Mouse (Mus musculus): ENCODE measurements around the gene Pofut1.
"Not testable (repeated sequence)": the region's sequence is repeated elsewhere in the genome, so short reads cannot be mapped to it uniquely, and the experiment has no call there.

The Pofut1 gene

DNA sequence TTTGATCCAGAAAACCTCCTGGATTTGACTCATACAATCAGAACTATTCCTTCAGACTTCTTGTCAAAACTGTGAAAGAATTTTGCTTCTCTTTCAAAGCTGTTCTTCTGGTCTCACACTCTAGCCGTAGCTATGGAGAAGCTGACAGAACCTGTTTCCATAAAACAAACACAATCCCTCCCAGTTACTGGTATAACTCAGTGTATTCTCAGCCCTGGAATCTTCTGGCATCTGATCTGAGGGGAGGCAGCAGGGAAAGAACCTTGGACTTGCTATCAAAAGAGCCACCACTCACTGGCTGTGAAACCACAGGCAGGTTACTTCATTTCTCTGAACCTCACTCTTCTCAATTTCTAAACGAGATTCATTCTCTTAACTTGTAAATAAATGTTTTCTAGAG lies 2.9 kb upstream of the Pofut1 start:
- in situ Hi-C loops (cut with MboI, MseI) = loop anchor here (25.0 kb wide), 1 partner anchor 1799 kb away; no protein-coding TSS in a partner anchor

DNA sequence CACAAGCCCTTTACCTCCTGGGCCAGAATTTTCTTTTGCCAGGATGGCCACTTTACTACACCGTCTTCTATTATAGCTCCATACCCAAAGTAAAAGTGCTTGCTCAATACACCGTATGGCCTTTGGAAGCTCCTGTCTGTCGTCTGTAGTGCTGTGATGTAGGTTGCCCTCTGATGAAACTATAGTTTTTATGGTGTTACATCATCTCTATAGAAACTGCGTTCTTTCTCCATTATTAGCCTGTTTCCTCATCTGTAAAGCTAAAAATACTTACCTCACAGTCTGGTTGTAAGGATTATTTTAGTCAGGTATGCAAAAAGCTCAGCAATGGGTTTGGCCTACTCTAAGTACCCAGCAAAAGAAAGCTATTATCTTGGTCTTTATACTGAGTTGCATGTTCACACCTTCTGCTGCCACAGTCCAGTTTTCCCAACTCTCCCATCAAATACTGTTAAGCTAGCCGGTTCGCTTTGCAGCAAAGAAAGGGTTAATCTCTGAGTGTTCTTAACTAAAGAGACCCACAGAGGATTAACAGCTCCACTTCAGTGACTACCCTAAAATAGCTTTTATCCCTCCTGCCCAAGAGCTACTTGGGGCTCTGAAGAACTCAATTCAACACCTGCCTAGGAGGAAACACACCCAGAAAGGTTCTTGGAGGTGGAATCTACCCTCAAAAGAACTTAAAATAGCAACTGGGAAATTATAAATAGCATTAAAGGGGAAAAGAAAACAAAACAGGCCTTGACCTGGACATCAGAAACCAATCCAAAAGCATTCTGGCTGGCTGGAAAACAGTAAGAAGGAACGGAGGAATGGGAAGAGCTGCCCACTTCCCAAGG lies 2.1 kb upstream of the Pofut1 start:
- in situ Hi-C loops (cut with MboI, MseI) = loop anchor here (25.0 kb wide), 1 partner anchor 1798 kb away; no protein-coding TSS in a partner anchor

DNA sequence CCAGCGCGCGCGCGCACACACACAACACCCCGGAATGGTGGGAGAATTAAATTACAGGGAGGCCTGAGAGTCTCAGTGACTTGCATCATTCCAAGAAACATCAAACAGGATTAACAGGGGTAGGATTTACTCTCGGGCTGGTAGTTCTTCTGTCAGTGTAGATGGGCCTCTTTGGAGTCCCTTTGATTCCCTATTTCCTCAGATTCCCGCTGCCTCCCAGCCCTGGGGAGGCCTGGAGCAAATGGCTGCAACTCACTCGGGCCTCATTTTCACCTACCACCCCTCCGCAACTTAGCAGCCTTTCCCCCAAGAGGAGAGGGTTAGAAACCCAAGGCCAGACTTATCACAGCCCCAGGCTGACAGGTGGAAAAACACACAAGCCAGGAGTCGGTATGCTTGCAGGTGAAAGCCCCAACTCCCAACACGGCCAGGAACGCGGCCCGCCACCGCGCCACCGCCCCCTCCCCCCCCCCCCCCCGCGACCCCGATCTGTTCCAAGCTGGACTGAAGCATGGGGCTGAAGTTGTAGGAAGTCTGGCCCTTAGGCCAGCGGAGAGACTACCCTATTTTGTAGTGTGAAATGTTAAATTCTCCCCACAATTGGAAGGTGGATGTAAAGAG lies 1.4 kb upstream of the Pofut1 start:
- in situ Hi-C loops (cut with MboI, MseI) = loop anchor here (25.0 kb wide), 1 partner anchor 1797 kb away; no protein-coding TSS in a partner anchor

DNA sequence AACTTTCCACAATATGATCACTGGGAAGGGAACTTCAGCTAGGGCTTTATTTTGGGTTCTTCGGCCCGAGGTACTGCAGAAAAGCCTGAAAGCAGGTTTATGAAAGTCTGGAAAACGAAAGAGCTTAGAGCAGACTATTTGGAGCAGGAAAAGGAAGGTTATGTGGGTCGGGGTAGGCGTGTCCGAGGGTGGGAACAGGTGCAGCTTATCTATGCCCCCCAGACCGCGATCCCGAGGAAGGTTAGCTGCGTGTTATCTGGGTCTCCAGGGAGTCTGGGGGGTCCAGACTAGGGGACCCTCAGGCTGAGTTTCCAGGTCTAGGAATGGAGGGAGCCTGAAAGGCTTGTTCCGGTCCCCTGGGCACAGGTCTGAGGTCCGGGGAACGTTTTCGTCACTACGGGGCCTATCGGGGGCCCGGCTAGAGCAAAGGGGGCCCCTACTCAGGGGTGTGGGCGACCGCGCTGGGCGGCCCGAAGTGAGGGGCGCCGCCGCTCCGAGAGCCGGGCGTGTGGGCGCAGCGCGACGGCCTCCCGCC lies 565 bp upstream of the Pofut1 start:
- in situ Hi-C loops (cut with MboI, MseI) = loop anchor here (25.0 kb wide), 1 partner anchor 1797 kb away; no protein-coding TSS in a partner anchor

DNA sequence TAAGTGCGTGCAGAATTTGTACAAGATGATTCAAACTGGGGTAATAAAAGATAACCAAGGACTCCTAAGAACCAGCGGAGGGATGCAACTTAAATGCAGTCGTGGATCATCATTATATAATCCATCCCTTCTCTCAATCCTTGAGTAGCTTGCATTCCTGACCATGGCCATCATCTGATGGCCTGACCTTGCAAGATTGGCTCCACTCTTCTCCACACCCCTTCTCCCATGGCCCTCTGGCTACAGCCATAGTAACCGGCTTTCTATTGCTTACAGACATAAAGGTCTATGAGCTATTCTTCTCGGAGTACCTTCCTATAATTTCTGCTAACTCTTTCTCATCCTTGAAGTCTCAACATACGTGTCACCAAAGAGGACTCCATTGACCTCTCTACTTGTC lies 823 bp downstream of the Pofut1 start:
- in situ Hi-C loops (cut with MboI, MseI) = loop anchor here (25.0 kb wide), 1 partner anchor 1795 kb away; no protein-coding TSS in a partner anchor

DNA sequence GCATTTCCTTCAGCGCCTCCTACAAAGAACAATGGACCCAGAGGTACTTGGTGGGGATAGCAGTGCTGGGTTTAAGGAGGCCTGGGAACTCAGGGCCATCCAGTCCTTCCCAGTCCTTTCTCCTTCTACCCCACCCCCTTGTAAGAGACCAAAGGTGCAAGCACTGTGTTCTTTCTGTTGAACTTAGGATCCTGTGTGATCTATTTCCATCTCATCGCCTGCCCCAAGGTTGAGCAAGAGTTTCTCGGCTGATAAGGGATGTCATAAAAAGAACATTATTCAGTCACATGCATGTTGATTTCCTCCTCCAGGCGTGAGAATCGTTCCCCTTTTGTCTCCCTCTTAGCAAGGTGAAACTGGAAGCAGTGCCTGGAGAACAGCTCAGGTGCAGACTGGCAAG lies 8.4 kb downstream of the Pofut1 start:
- in situ Hi-C loops (cut with MboI, MseI) = loop anchor here (5.0 to 25.0 kb wide), 3 partner anchors 38 to 1788 kb away; no protein-coding TSS in a partner anchor

DNA sequence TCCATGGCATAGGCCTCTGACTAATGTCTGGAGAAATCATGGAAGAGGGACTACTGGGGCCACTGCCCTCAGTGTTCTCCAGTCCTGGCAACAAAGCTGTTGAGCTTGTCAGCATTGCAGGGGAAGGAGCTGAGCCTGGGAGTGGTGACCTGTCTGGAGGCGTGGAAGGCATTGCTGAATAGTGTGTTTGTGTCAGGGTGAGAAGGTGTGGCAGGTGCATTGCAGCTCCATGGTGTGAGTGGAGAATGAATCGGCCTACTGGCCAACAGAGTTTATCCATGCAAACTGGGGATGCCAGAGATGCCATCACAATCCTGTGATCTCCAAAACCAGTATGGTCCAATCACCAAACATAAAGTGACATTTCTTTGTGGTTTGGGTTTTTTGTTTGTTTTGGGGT lies 15.3 kb downstream of the Pofut1 start:
- in situ Hi-C loops (cut with MboI, MseI) = no loop called here

DNA sequence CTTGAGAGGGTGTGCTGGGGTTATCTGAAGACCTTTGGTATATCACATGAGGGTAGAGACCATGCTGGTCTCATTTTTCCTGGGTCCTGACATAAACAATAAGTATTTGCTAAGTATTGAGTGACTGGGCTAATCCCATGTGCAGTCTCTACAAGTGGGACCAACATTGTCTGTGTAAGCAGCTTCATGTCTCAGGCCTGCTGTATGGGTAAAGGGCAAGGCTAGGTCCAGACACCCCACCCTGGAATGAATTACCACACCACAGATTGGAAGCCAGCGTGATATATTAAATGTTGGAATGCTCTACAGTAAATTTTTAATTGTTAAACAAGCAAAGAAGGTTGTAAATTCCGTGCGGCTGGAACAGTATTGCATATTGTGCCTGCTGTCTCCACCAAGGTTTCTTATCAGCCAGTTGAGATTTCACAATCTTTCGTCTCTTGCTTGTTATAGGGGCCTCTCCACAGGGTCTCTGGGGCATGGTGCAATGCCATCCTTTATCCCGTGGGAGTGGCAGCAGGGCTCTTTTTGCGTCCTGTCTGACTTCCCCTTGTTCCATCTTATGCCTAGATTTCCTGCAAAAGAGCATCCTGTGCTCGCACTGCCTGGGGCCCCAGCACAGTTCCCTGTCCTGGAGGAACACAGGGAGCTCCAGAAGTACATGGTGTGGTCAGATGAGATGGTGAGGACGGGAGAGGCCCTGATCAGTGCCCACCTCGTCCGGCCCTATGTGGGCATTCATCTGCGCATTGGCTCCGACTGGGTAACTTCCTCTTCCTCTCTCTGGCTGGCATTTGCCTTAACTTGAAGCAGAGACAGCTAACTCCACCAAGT lies 17.9 kb downstream of the Pofut1 start:
- in situ Hi-C loops (cut with MboI, MseI) = no loop called here

DNA sequence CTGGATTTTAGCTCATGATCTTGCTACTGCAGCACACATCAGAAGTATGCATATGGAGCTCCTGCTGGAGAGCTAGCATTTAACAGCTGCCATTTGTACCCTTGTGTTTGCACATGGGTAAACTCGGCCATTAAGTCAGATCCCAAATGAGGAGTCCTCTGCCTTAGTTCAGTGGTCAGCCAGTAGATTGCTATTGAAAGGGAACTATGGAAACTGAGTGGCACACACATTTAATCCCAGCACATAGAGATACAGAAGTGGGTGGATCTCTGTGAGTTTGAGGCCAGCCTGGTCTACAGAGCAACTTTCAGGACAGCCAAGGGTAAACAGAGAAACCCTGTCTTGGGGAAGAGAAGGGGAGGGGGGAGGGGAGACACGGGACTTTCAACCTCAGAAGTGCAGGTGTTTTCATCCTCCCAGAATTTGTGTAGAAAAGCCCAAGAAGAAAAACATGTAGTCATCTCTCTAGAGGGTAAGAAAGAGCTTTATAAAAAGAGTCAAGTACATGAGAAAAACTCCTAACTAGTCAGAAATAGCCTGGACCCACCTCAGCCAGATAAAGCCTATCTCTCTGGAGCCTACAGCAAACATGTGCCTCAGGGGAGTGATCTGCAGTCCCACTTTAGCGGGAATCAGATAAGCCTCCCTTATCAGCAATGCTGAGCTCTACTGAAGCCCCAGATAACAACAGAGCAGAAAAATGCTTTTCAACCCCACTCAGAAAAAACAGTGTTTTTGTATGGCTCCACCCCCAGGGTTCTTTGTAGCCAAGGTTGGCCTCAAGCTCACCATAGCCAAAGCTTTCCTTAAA lies 18.7 kb downstream of the Pofut1 start:
- in situ Hi-C loops (cut with MboI, MseI) = no loop called here

DNA sequence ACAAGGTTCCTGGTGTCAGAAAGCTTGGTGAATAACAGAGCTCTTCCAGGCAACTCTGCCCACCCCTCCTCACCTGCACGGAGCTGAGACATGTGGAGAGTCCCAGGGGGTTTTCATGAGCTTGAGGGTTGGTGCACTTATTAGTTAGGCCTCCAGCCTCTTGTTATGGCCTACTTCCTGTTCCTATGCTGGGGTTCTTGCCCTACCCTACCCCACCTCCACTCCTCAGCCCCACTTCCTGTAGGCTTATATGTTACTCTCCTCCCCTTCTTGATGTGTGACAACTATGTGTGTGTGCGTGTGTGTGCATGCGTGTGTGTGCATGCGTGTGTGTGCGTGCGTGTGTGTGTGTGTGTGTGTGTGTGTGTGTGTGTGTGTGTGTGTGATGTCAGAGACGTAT lies 21.7 kb downstream of the Pofut1 start:
- in situ Hi-C loops (cut with MboI, MseI) = no loop called here

DNA sequence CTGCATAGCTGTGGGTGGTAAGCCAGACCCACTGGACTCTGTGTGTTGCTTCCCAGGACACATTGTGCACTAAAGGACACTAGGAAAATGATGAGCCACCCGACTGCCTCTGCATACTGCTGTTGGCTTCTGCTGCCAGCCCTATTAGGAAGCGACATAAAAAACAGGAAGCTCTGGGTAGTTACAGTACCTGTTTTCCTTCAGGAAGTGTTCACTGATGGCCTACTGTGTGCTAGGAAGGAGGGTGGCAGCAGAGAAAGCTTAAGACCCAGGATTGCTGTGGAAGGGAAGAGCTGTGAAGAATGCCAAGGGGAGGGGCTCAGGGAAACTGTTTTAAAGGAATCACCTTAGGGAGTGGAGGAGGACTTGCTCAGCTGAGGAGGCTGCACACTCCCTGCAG lies 26.0 kb downstream of the Pofut1 start:
- in situ Hi-C loops (cut with MboI, MseI) = no loop called here

DNA sequence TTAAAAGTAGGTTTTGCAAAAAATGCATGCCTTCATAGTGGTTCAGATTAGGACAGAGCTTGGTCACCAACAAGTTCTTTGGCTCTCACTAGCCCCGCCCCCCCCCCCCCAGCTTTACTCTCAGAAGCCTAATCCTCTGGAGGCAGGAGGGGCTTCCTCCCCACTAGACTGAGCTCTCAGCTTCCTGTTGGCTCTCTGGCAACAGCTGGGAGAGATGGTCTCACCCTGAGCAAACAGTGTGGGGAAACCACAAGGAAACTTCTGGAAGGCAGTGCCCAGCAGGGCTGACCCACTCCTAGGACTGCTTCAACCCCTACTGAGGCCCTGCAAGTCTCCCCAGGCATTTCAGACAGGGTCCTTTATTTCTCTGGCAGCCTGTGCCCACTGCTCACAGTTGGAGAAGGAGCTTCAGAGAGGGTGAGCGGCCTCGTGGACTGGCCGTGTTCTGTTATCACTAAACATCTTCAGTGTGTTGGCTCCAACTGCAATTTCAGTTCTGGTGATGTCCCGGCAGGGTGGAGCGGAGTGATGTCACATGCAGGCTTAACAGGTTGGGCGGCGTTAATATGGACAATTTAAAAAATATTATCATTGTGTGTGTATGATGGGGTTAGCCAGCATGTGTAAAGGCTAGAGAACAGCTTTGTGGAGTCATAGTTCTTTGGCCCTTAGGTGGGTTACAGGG lies 29.0 kb downstream of the Pofut1 start:
- in situ Hi-C loops (cut with MboI, MseI) = not testable (repeated sequence)

DNA sequence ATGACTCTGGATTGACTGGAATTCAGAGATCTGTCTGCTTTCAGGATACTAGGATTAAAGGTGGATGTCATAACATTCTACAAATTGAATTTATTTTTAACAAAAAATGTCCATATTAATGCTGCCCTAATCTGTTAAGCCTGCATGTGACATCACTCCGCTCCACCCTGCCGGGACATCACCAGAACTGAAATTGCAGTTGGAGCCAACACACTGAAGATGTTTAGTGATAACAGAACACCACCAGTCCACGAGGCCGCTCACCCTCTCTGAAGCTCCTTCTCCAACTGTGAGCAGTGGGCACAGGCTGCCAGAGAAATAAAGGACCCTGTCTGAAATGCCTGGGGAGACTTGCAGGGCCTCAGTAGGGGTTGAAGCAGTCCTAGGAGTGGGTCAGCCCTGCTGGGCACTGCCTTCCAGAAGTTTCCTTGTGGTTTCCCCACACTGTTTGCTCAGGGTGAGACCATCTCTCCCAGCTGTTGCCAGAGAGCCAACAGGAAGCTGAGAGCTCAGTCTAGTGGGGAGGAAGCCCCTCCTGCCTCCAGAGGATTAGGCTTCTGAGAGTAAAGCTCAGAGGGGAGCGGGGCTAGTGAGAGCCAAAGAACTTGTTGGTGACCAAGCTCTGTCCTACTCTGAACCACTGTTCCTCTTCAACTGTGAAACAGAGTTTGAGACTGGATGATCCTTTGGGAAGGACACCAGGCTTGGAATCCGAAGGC lies 33.0 kb downstream of the Pofut1 start:
- in situ Hi-C loops (cut with MboI, MseI) = not testable (repeated sequence)

DNA sequence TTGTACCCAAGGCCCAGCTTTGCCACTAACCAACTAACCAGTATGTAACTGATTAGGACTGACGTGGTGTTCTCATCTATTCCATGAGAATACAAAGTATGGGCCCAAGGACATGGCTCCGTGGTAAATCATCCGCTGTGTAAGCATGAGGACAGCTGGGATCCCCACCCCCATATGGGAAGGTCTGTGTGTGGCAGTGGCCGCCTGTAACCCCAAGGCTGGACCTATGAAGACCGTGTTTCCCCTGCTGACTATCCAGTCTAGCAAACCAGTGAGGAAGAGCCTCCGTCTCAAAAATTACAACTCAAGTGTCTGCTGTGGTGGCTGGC lies 33.5 kb downstream of the Pofut1 start:
- in situ Hi-C loops (cut with MboI, MseI) = no loop called here

DNA sequence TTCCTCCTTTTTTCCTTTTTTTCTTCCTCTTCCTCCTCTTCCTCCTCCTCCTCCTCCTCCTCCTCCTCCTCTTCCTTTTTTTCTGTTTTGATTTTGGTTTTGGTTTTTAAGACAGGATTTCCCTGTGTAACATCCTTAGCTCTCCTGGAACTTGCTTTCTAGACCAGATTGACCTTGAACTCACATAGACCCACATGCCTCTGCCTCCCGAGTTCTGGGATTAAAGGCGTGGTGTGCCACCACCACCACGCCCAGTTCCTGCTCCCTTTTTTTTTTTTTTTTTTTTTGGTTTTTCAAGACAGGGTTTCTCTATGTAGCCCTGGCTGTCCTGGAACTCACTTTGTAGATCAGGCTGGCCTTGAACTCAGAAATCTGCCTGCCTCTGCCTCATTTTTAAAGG lies 34.2 kb downstream of the Pofut1 start:
- in situ Hi-C loops (cut with MboI, MseI) = not testable (repeated sequence)

DNA sequence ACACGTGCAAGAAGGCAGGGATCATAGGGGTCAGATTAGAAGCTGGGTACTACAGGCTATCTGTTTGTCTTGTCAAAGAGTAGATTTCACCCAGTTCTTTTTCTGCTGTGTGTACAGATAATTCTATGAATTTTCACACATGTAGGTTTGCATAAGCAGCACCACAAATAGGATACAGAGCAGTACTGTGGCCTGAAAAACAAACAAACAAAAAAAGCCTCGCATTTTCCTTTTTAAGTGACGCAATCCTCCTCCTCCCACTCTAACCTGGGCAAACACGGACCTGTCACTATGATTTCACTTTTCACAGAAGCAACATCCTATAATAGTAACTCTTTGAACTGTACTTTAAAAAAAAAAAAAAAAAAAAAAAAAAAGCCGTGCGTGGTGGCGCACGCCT lies 35.1 kb downstream of the Pofut1 start:
- in situ Hi-C loops (cut with MboI, MseI) = no loop called here

DNA sequence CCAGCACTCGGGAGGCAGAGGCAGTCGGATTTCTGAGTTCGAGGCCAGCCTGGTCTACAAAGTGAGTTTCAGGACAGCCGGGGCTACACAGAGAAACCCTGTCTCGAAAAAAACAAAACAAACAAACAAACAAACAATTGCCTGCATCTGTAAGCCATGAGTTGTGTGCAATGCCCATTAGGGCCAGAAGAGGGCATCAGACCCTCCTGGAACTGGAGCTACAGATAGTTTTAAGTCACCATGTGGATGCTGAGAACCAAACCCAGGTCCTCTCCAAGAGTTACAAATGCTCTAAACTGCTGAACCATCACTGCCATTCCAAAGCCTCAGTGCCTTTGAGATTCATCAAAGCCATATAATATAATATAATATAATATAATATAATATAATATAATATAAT lies 35.5 kb downstream of the Pofut1 start:
- in situ Hi-C loops (cut with MboI, MseI) = not testable (repeated sequence)

DNA sequence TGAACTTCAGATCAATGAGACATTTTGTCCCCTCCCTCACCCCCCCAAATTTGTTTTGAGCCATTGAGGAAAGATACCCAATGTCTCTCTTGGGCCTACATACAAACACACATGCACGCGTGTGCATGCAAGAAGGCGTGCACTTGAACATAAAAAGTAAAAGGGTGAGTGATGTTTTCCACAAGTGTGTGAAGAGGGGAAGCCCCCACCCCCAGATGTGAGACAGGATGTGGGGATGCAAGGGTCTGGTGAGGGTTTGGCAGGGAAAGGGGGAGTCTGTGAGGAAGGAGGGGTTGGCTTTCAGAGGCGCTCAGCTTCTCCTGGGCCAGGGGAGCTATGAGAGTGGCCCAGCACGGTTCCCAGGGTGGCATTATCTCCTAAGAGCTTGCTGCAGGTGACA lies 37.0 kb downstream of the Pofut1 start:
- in situ Hi-C loops (cut with MboI, MseI) = no loop called here

DNA sequence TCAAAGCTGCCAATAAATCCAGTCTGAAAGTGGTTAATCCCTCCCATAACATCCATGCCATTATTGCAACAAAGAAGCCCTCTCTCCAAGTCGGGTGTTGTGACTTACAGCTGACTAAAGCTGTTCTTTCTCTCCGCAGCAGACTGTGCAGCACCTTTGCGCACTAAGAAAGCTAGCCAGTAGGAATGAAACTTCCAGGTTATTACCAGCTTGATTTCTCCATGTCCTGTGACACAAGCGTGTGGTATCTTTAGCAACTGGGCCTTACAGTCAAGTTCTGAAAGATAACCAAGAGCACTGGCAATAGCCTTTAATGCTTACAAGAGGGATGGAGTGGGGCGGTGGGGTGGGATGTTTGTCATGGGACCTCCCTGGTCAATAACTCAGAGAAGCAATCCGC lies 42.6 kb downstream of the Pofut1 start:
- in situ Hi-C loops (cut with MboI, MseI) = no loop called here

DNA sequence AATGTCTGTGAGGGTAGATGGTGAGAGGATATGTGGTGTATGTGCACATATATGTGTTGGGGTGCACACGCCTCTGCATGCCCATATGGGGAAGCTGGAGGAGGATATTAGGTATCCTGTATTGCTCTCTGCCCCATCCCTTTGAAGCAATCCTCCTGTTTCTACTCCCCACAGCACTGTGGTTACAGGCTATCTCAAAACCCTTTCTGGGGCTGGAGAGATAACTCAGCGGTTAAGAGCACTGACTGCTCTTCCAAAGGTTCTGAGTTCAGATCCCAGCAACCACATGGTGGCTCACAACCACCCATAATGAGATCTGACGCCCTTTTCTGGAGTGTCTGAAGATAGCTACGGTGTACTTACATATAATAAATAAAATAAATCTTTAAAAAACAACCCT lies 45.2 kb downstream of the Pofut1 start:
- in situ Hi-C loops (cut with MboI, MseI) = loop anchor here (5.0 kb wide), 1 partner anchor 39 kb away; no protein-coding TSS in a partner anchor

Data from regulatory T cell (primary cell).